Mouse (Mus musculus) limb, embryonic 14.5 days (tissue): ENCODE results near the gene Pik3r5. TPM values are rescaled to one million over a fixed set of nuclear protein-coding genes. Genes with fewer than 3 reads are reported as not detected.

ENCODE experiments used
- ATAC-seq: fragments of 200-750 bp; cut with Nextera tagmentation; 2 replicates; pipeline ENCODE4 v1.8.0; 2017; ENCODE audit warnings: low read depth, moderate number of reproducible peaks, moderate TSS enrichment; ENCODE audit not compliant: low FRiP score
- DNase-seq: peaks from one replicate; pipeline ENCODE4 v3.0.0-alpha.2; 2015; ENCODE audit warnings: low spot score
- H3K27ac ChIP-seq: fragments of 300-500 bp; sonication (generic); replicated peaks from 2 replicates; pipeline ENCODE4 v1.5.1; 2014; ENCODE audit warnings: low read depth, mild to moderate bottlenecking, low read length, moderate library complexity, mixed read lengths
- H3K27me3 ChIP-seq: fragments of 300-500 bp; sonication (generic); 2 replicates; pipeline ENCODE4 v1.6.1; 2014; ENCODE audit warnings: low read length, mixed read lengths; ENCODE audit not compliant: control insufficient read depth, insufficient read depth
- H3K36me3 ChIP-seq: fragments of 300-500 bp; sonication (generic); 2 replicates; pipeline ENCODE4 v1.6.1; 2014; ENCODE audit warnings: mild to moderate bottlenecking, low read length, moderate library complexity, mixed read lengths; ENCODE audit not compliant: control insufficient read depth, insufficient read depth
- H3K4me1 ChIP-seq: fragments of 300-500 bp; sonication (generic); 2 replicates; pipeline ENCODE4 v1.6.1; 2014; ENCODE audit warnings: antibody characterized with exemption, low read length, mixed read lengths; ENCODE audit not compliant: control insufficient read depth, insufficient read depth
- H3K4me2 ChIP-seq: fragments of 300-500 bp; sonication (generic); replicated peaks from 2 replicates; pipeline ENCODE4 v1.6.1; 2014; ENCODE audit warnings: low read depth, mild to moderate bottlenecking, low read length, moderate library complexity; ENCODE audit not compliant: severe bottlenecking
- H3K4me3 ChIP-seq: fragments of 300-500 bp; sonication (generic); replicated peaks from 2 replicates; pipeline ENCODE4 v1.5.1; 2014; ENCODE audit warnings: low read length
- H3K9ac ChIP-seq: fragments of 300-500 bp; sonication (generic); 2 replicates; pipeline ENCODE4 v1.6.1; 2014; ENCODE audit warnings: mild to moderate bottlenecking, low read depth, low read length, moderate library complexity; ENCODE audit not compliant: severe bottlenecking
- H3K9me3 ChIP-seq: fragments of 300-500 bp; sonication (generic); 2 replicates; pipeline ENCODE4 v1.6.1; 2016; ENCODE audit warnings: low read length; ENCODE audit not compliant: control insufficient read depth
- POLR2A ChIP-seq: fragments of 200-500 bp; IDR thresholded peaks from 2 replicates; pipeline ENCODE4 v1.8.0; 2012; ENCODE audit warnings: inconsistent platforms, mild to moderate bottlenecking, moderate library complexity, borderline replicate concordance; ENCODE audit not compliant: insufficient read depth, insufficient read length; ENCODE audit errors: extremely low read depth
- WGBS: fragments of 180-500 bp; shearing (Covaris S2); extraction: QIAGEN DNeasy Blood & Tissue Kit; methylation state at CpG from one replicate; pipeline ENCODE4 v1.1.7; 2014; 5-methylcytosine and 5-hydroxymethylcytosine counted together
- polyA plus RNA-seq, 2 experiments: library from polyadenylated mRNA; depleted of rRNA in 1 of 2; stranded (reverse) in 1 of 2; unstranded in 1 of 2; fragments of >200 nt; fragmentation: Nextera tagmentation in 1 of 2; extraction: Ambion mirVana in 1 of 2; gene quantifications; 2 replicates each; pipeline versions ENCODE4 v1.2.1 to v1.2.3; 2012 to 2014

Gene Pik3r5
- polyA plus RNA-seq, 2 experiments: 0.52 to 1.2 TPM

GRCm38 (mm10) chr11:68448356-68448755 lies 16.4 kb downstream of the Pik3r5 start:
- no peak overlapping the region for H3K4me3 ChIP-seq
- no peak overlapping the region for H3K27ac ChIP-seq
- no peak overlapping the region for H3K4me2 ChIP-seq
- H3K36me3 ChIP-seq: no peaks in the 10 kb centered on the region
- TF ChIP-seq POLR2A: no peak
- no peaks in the 10 kb centered on the region for H3K27me3 ChIP-seq
- H3K4me1 ChIP-seq: 0 out of 2 replicates have a peak, but pooled peaks cover 4% of the 10 kb centered on the region
- no peaks in the 10 kb centered on the region for H3K9me3 ChIP-seq
- 82% methylated on average over 7 of the region's 7 CpGs for WGBS
- no peak overlapping the region for H3K9ac ChIP-seq
- no peak for ATAC-seq
- no peak for DNase-seq

GRCm38 (mm10) chr11:68451282-68451735 lies 19.4 kb downstream of the Pik3r5 start:
- Histone ChIP-seq H3K36me3 (no peaks in the 10 kb centered on the region), H3K4me2 (no peak overlapping the region), H3K4me3 (no peak overlapping the region), H3K9ac (0 out of 2 replicates have a peak overlapping the region, but pooled peaks have one; percentile 25), H3K9me3 (no peaks in the 10 kb centered on the region), H3K27me3 (no peaks in the 10 kb centered on the region), H3K27ac (no peak overlapping the region), H3K4me1 (0 out of 2 replicates have a peak, but pooled peaks cover 4% of the 10 kb centered on the region)
- DNase-seq: no peak
- ATAC-seq: no peak
- 46% methylated on average over 10 of the region's 10 CpGs for WGBS
- no peak for TF ChIP-seq POLR2A

DNA sequence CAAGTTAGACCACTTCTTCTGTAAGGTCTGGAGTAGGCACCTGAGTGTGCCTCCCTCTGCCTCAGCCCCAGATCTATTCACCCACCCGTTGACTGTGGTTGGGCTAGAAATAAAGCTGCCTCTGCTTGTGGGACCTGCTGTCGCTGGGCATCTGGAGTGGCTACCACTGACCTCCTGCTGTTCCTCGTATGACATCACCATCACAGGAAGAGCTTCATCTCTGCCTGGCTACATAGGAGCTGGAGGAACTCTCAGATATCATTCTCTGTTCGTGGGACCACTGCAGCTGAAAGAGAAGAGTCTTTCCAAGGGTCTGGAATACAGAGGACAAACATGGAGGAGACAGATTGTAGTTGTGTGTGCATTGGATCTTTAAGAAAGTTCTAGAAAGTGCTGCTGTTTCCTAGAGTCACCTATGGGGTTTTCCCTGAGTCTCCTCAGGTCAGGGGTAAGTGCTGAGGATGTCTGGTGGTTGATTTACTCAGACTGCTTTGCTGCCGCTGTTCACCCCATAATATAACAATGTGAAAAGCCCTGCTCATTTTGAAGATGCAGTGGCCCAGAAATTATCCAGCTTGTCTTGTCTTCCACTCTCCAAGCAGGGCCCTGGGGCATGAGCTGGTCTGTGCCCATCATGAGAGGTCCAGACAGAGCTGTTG lies 20.0 kb downstream of the Pik3r5 start:
- Histone ChIP-seq H3K27me3 (no peaks in the 10 kb centered on the region), H3K4me2 (no peak overlapping the region), H3K9me3 (no peaks in the 10 kb centered on the region), H3K36me3 (no peaks in the 10 kb centered on the region), H3K27ac (no peak overlapping the region), H3K9ac (no peak overlapping the region), H3K4me1 (0 out of 2 replicates have a peak, but pooled peaks cover 4% of the 10 kb centered on the region), H3K4me3 (no peak overlapping the region)
- WGBS: 76% methylated on average over 5 of the region's 5 CpGs
- no peak for DNase-seq
- no peak for TF ChIP-seq POLR2A
- no peak for ATAC-seq

DNA sequence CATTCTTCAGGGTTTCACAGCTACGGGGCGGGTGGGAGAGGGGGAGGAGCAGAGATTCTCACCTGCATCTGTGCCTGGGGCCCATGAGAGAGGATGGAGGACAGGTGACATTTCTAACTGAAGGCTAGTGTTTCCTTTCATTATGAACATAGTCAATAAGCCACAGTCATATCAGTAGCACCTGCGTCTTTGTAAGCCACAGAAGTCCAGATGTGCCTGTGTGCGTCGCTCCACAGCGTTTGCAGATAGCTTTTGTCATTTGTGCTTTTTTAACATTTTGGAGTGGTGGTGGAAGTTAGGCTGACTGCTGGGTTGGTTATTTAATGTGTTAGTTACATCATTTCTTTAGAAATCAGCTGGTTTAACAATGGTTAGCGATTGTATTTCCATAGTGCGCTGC lies 20.8 kb downstream of the Pik3r5 start:
- Histone ChIP-seq H3K4me2 (no peak overlapping the region), H3K36me3 (no peaks in the 10 kb centered on the region), H3K9me3 (no peaks in the 10 kb centered on the region), H3K27ac (no peak overlapping the region), H3K4me1 (0 out of 2 replicates have a peak, but pooled peaks cover 4% of the 10 kb centered on the region), H3K9ac (no peak overlapping the region), H3K27me3 (no peaks in the 10 kb centered on the region), H3K4me3 (no peak overlapping the region)
- 89% methylated on average over 8 of the region's 8 CpGs for WGBS
- TF ChIP-seq POLR2A: no peak
- DNase-seq (no peak), ATAC-seq (no peak)

- Histone ChIP-seq H3K27ac (no peak overlapping the region), H3K4me2 (no peak overlapping the region), H3K27me3 (no peaks in the 10 kb centered on the region), H3K9me3 (no peaks in the 10 kb centered on the region), H3K36me3 (no peaks in the 10 kb centered on the region), H3K4me3 (no peak overlapping the region), H3K4me1 (0 out of 2 replicates have a peak, but pooled peaks cover 4% of the 10 kb centered on the region), H3K9ac (no peak overlapping the region)
- no peak for ATAC-seq
- no peak for TF ChIP-seq POLR2A
- no peak for DNase-seq
- 72% methylated on average over 6 of the region's 6 CpGs for WGBS
Observed at GRCm38 (mm10) chr11:68453301-68453700, 21.4 kb downstream of the Pik3r5 start.
